ENCODE assay signal across 8 mouse cellular contexts in the genomic region with DNA sequence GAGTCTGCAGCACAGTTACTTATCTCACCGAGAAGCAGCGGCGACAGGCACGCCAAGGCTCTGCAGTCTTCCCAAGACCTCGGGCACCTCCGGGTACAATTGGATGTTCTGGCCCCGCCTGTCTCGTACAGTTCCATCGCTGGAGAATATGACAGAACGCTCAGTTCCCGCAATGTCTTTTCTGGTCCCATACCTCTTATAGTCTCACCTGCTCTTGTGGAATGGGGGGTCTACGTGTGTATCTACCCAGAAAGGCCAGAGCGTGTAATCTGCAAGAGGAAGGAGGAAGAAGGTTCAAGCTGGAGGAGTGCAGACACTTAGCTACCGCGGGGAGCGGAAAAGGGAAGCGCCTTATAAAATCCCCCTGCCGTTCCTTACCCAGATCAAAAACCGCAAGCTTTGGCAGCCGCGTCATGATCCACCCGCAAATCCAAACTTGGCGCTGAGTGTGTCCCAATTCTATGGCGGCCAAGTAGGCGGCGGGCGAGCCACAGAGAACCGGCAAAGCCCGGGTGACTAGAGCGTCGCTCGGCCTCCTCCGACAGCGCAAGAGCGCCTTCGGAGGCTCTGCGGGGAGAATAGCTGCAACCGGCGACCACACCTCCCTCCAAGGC. TPM values are rescaled to one million over a fixed set of nuclear protein-coding genes. Genes with fewer than 3 reads are reported as not detected.
DNase-seq lines count a peak whose midpoint lies in the region; ATAC-seq lines count a peak whose summit lies in the region.

A gene (minus strand): TSS at position 549 of the 614 bp plus-strand sequence.

- H3K9ac ChIP-seq in hindbrain, embryonic 14.5 days, result peak within 1 kb of the TSS; percentile 79

- H3K4me3 ChIP-seq in hindbrain, embryonic 14.5 days (replicated peaks; ENCODE audit: low read length), result peak within 1 kb of the TSS; percentile 73

- peak within 1 kb of the TSS; percentile 88 for H3K27ac ChIP-seq in hindbrain, embryonic 14.5 days

- DNase-seq in ZHBTc4 (ENCODE audit: low read depth, low spot score), result peak; percentile 92
- DNase-seq in cerebellum, postnatal 36 days, result peak; percentile 79
- peak; percentile 81 to 86 for DNase-seq in frontal cortex, postnatal 36 days (ENCODE audit: low spot score in 2 of 2)
- peak; percentile 82 for DNase-seq in hindbrain, embryonic 14.5 days (ENCODE audit: low spot score)
- DNase-seq in layer of hippocampus, postnatal 36 days, result peak; percentile 81 to 83
- DNase-seq in lung, postnatal 36 days, result peak; percentile 82
- peak; percentile 91 for DNase-seq in retina, embryonic 14.5 days (ENCODE audit: low spot score)
- DNase-seq in thymus, postnatal 36 days, result peak; percentile 73 to 78

- under 1% methylated on average over 39 of the region's 39 CpGs for WGBS in hindbrain, embryonic 14.5 days

- peak; percentile 95 for ATAC-seq in hindbrain, embryonic 14.5 days (ENCODE audit: low FRiP score)

- H3K9me3 ChIP-seq in hindbrain, embryonic 14.5 days (ENCODE audit: control insufficient read depth, low read length), result no peaks in the 10 kb centered on the region

- H3K4me1 ChIP-seq in hindbrain, embryonic 14.5 days (replicated peaks; ENCODE audit: control insufficient read depth, insufficient read depth, low read length), result peaks cover 12% of the 10 kb centered on the region; the same call in 1 of the 2 replicates

- H3K4me2 ChIP-seq in hindbrain, embryonic 14.5 days (replicated peaks), result peak within 1 kb of the TSS; percentile 65

- peaks cover 45% of the 10 kb centered on the region for H3K36me3 ChIP-seq in hindbrain, embryonic 14.5 days (replicated peaks; ENCODE audit: control insufficient read depth, insufficient read depth)

- H3K27me3 ChIP-seq in hindbrain, embryonic 14.5 days (ENCODE audit: control insufficient read depth, insufficient read depth, low read length), result no peaks in the 10 kb centered on the region

RNA-seq across cellular contexts. Expression of the gene that starts here (rescaled TPM):
- 70.4 and 71.0 TPM in 2 replicates for polyA plus RNA-seq in hindbrain, embryonic 14.5 days (2014; fragmentation: Nextera tagmentation; extraction: Ambion mirVana)
- 10 to 100 TPM; 46.4 to 49.9 TPM for total RNA-seq in layer of hippocampus, postnatal 36 days (2021)

Comparison
In these comparisons a context has a peak if more than half of its experiments do, and no peak if none do; other contexts are left out.
1. Peak in every context shown above with its lines: DNase-seq, ATAC-seq, H3K4me3 ChIP-seq and H3K27ac ChIP-seq.